Mouse (Mus musculus) CD4-positive, CD25-positive, alpha-beta regulatory T cell, adult 2 months (primary cell): ENCODE data around the gene Cdk5.
A peak's percentile ranks its signal among the peaks of the same experiment; 100 is the strongest.

ENCODE experiments used
- DNase-seq: peaks from one replicate; pipeline ENCODE4 v3.0.0-alpha.2; 2012; ENCODE audit warnings: low read depth, low spot score

The Cdk5 gene

GRCm38 (mm10) chr5:24428596-24428995 lies 5.3 kb upstream of the Cdk5 start:
- DNase-seq: no peak

GRCm38 (mm10) chr5:24427981-24428402 lies 4.7 kb upstream of the Cdk5 start:
- no peak for DNase-seq

GRCm38 (mm10) chr5:24427285-24427633 lies 3.9 kb upstream of the Cdk5 start:
- no peak for DNase-seq

DNA sequence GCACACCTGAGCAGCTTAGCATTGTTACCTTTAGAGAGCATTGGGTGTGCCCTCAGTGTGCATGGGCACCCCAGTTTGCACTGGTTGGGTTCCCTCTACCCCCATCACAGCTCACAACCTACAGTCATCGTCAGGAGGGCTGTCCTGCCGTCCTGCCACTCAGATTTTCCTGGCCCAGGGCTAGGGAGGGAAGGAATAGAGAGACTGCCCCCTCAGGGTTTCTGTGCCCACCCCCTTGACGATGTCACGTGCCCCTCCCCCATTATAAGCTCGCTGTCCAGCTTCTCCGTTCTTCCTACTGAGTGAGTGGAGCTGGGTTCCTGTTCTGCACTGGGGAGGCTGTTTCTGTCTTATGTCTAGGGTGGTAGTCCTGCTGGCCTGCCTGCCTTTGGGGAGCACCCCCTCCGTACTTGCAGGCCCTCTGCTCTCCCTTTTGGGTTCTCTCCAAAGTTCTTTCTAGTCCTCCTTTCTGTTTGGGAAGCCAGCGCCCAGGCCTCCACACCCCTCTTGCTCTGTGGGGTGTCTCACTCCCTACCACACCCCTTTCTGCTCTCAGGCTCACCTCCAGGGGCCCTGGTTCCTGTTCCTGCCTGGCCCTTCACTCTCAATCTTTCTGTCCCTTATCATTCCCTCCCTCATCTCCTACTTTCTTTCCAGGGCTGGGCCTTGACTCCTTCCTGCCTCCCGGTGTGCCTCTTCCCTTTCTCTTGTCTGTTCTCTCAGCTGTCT lies 3.4 kb upstream of the Cdk5 start:
- DNase-seq: no peak

GRCm38 (mm10) chr5:24426037-24426432 lies 2.7 kb upstream of the Cdk5 start:
- peak; percentile 21 for DNase-seq

GRCm38 (mm10) chr5:24425421-24426036 lies 2.2 kb upstream of the Cdk5 start:
- peak; percentile 81 for DNase-seq

DNA sequence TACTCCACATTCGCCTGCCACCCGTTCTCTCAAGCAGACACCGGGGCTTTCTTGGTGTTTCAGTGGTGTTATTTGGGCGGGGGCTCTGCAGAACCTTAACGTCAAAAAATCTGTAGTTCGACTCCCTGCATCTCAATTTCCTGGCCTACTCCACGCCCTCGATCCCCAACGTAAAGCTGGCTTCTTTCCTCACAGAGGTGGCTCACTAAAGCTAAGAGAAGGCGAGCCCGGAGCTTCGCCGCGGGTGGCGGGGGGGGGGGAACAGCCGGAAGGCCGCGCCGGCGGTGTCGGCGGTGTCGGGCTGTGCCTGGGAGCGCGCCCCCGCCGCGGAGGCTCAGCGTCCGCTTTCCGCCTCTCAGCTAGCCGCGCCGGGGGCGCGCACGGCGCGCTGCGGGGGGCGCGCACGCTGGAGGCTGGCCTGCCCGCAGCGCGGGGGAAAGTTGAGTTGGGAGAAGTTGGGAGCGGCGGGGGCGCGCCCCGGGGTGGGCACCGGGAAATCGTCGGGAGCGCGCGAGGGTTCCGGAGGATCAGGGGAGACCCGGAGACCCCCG lies 1.6 kb upstream of the Cdk5 start:
- peak; percentile 95 for DNase-seq

DNA sequence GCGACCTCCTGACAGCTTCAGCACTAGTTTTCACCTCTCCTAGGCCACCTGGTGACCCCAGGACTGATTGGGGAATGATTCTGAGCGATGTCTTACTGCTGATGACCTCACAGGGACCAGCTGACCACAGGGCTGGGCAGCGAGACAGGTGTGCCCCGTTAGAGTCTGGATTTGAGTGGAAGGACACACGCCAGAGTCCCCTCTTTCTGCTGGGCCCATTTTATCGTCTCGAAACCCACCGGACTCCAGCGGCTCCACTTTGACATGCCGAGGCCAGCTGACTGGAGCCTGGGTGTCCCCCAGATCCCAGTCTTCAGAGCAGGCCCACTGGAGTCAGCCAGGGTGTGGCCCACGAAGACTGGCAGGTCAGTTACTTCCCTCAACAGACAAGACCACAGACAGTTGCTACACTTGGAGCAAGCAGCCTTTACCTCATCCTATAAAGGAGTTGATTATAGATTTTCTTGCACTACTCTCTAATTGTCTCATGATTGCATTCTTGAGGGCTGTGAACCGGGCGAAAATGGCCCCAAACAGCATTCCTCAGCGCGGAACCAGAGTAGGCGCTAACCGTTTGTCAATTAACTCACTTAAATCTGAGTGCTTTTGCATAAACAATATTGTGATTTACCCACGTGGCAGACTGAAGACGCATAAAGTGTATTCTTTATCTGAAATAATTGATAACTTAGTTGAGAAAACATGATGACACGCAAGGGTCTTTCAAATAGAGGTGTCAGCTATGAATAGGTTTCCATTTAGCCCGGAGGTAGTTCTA lies 863 bp upstream of the Cdk5 start:
- peak; percentile 46 for DNase-seq

GRCm38 (mm10) chr5:24420381-24420780 lies 2.9 kb downstream of the Cdk5 start:
- DNase-seq: no peak

- DNase-seq: no peak
Measured at GRCm38 (mm10) chr5:24417587-24417986, 5.7 kb downstream of the Cdk5 start.

DNA sequence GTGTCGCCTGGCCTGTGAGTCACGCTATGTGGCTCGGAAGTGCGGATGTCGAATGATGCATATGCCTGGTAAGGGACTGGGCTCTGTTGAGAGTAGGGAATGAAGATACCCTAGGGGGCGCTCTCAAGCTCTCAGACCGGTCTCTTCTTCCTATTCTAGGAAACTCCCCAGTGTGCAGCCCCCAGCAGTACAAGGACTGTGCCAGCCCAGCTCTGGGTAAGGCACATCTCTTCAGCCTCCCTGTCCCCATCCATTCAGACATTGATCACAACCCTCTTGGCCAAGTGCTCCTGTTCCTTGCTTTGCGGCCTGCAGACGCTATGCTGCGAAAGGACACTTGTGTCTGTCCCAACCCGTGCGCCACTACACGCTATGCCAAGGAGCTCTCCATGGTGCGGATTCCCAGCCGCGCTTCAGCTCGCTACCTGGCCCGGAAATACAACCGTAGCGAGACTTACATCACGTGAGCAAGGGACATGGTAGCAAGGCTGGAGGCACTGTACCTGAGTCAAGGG lies 7.1 kb downstream of the Cdk5 start:
- peak; percentile 85 for DNase-seq

GRCm38 (mm10) chr5:24413938-24414337 lies 9.4 kb downstream of the Cdk5 start:
- DNase-seq: no peak

GRCm38 (mm10) chr5:24413042-24413693 lies 10.2 kb downstream of the Cdk5 start, which contains the start of gene Asic3:
Gene Asic3, plus strand, starts transcription at chr5:24413392.
- DNase-seq: no peak

GRCm38 (mm10) chr5:24412063-24412462 lies 11.3 kb downstream of the Cdk5 start:
- DNase-seq: no peak

DNA sequence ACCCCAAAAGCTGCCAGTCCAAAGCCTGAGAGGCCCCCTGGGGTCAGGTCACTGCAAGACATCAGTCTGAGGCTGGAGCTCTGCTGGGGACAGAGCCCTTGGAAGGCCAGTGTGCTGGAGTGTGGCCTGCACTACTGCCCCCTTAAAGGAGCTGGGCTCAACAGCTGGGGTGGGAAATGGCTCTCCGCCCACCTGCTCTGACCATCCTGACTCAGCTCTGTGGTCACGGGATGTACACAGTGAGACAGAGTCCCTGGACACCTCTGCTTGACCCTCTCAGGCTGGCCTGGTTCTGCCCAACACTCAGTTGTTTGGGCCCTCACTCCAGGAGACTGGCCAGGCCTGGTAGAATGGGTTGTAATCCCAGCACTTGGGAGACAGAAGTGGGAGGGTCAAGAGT lies 13.9 kb downstream of the Cdk5 start:
- DNase-seq: no peak

DNA sequence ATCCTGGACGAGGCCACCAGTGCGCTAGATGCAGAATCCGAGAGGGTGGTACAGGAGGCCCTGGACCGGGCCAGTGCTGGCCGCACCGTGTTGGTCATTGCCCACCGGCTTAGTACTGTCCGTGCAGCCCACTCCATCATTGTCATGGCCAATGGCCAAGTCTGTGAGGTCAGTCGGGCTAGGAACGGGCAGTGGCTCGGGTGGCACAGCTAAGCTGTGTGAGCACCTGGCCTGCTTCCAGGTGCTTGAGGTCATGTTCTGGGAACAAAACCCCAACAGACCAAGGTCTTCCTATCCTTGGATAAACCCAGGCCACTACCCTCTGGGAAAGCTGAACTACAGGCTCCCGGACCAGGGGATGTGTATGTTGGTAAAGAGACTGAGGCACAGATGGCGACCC lies 14.7 kb downstream of the Cdk5 start:
- no peak for DNase-seq

DNA sequence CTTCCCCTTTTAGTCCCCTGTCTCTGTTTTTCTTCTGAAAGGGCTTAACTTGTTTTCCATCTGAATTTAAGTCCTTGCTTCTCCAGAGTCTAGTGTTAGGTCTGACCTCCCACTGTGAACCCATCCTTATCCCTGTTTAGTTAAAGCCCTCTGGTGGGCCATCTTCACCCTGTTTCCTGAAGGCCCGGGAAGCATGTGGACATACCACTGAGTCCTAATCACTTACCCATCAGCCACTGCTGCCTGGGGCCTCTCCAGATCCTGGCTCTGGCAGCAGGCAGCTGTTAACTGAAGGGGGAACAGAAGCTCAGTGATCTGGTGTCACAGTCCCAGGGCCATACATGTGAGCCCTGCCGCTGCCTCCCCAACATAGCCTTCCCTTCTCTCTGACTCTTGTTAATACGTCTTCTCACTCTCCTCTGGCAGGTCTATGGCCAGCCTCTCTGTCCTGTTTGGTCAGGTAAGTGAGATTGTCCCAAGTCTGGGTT lies 17.9 kb downstream of the Cdk5 start:
- no peak for DNase-seq

- DNase-seq: no peak
Measured at GRCm38 (mm10) chr5:24404594-24405360, 18.6 kb downstream of the Cdk5 start.

DNA sequence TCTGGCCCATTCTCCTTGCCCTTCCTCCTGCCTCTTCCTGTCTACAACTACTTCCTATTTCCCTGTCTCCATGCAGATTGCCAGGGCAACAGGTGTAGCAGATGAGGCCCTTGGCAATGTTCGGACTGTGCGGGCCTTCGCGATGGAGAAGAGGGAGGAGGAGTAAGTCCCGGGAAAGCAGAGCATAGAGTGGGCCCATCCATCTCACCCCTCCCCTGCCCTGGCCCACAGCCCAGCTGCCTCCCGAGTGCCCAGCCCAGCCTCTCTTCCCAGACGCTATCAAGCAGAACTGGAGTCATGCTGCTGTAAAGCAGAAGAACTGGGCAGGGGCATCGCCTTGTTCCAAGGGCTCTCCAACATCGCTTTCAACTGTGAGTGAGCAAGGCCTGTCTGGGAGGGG lies 21.4 kb downstream of the Cdk5 start:
- DNase-seq: no peak

DNA sequence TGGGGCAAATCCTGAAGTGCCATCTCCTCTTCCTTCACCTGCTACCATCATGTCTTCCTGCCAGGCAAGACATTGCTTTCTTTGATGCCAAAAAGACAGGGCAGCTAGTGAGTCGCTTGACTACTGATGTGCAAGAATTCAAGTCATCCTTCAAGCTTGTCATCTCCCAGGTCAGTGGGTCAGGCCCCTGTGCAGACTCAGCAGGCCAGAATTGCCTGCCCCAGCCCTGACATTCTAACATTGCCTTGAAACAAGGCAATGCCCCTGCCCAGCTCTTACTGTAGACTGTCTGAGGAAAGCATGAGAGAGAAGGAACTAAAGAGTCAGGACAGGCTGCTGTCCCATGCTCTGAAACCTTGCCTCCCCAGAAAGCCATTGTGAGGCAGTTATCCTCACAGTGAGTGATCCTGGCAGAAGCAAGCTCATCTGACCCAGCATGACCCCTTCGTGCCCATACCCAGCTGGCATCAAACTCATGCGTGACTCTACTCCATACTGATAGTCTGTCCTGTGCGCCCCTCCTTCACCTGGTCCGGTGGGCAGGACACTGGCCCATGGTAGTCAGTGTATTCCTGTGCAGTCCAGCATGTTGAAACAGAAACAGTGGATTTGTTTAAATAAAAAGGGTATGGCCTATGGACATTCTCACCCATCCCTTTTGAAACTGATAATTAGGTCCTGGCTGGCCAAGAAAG lies 22.3 kb downstream of the Cdk5 start:
- no peak for DNase-seq
